Mouse (Mus musculus) cerebellum, adult 18-20 months (tissue): ENCODE results near the gene Msi2.

ENCODE experiments used
- DNase-seq, 2 experiments: peaks; one replicate each; pipeline ENCODE4 v3.0.0; 2021

The Msi2 gene

GRCm38 (mm10) chr11:88675526-88676353 is 42.6 kb downstream of the Msi2 start:
- no peak for DNase-seq

- no peak for DNase-seq
These were observed 44.2 kb downstream of the Msi2 start for GRCm38 (mm10) chr11:88674075-88674474.

GRCm38 (mm10) chr11:88670925-88671324 is 47.4 kb downstream of the Msi2 start:
- DNase-seq: no peak

- no peak for DNase-seq
These were observed 49.2 kb downstream of the Msi2 start for GRCm38 (mm10) chr11:88669106-88669505.

- DNase-seq: no peak
These were observed 50.0 kb downstream of the Msi2 start for GRCm38 (mm10) chr11:88668345-88668744.

GRCm38 (mm10) chr11:88665799-88666198 is 52.5 kb downstream of the Msi2 start:
- DNase-seq: no peak

GRCm38 (mm10) chr11:88661444-88662180 is 56.7 kb downstream of the Msi2 start:
- no peak for DNase-seq

- DNase-seq: no peak
These were observed 57.9 kb downstream of the Msi2 start for GRCm38 (mm10) chr11:88660404-88660803.

GRCm38 (mm10) chr11:88658926-88659325 is 59.4 kb downstream of the Msi2 start:
- DNase-seq: no peak

- no peak for DNase-seq
These were observed 62.5 kb downstream of the Msi2 start for GRCm38 (mm10) chr11:88655786-88656185.

GRCm38 (mm10) chr11:88655214-88655566 is 63.1 kb downstream of the Msi2 start:
- no peak for DNase-seq

GRCm38 (mm10) chr11:88654391-88655213 is 63.7 kb downstream of the Msi2 start:
- DNase-seq: no peak

- DNase-seq: peak; percentile 53 to 55
These were observed 68.0 kb downstream of the Msi2 start for GRCm38 (mm10) chr11:88650275-88650674.

- DNase-seq: no peak
These were observed 69.3 kb downstream of the Msi2 start for GRCm38 (mm10) chr11:88649009-88649408.

GRCm38 (mm10) chr11:88648407-88648806 is 69.9 kb downstream of the Msi2 start:
- DNase-seq: no peak

- DNase-seq: no peak
These were observed 71.8 kb downstream of the Msi2 start for GRCm38 (mm10) chr11:88646493-88646892.

GRCm38 (mm10) chr11:88645821-88646220 is 72.5 kb downstream of the Msi2 start:
- no peak for DNase-seq

GRCm38 (mm10) chr11:88644719-88645118 is 73.6 kb downstream of the Msi2 start:
- DNase-seq: no peak

GRCm38 (mm10) chr11:88639862-88640261 is 78.5 kb downstream of the Msi2 start:
- DNase-seq: no peak

- no peak for DNase-seq
These were observed 79.3 kb downstream of the Msi2 start for GRCm38 (mm10) chr11:88638936-88639542.

GRCm38 (mm10) chr11:88638254-88638653 is 80.1 kb downstream of the Msi2 start:
- DNase-seq: no peak

- DNase-seq: no peak
These were observed 81.4 kb downstream of the Msi2 start for GRCm38 (mm10) chr11:88636934-88637333.

- DNase-seq: peak in 1 of 2 experiments; percentile 37
These were observed 82.0 kb downstream of the Msi2 start for GRCm38 (mm10) chr11:88636319-88636718.
